Mouse (Mus musculus) erythroblast, embryonic 14.5 days (primary cell): Measurements from ENCODE around the gene Wdr92.

Source experiments
- GATA1 ChIP-seq: IDR thresholded peaks from 2 replicates; pipeline ENCODE4 v1.6.1; 2012; ENCODE audit warnings: low read length, inconsistent platforms, mixed read lengths
- TAL1 ChIP-seq: IDR thresholded peaks from 3 replicates; pipeline ENCODE4 v1.6.1; 2012; ENCODE audit warnings: low read length, inconsistent platforms, mixed read lengths

DNA sequence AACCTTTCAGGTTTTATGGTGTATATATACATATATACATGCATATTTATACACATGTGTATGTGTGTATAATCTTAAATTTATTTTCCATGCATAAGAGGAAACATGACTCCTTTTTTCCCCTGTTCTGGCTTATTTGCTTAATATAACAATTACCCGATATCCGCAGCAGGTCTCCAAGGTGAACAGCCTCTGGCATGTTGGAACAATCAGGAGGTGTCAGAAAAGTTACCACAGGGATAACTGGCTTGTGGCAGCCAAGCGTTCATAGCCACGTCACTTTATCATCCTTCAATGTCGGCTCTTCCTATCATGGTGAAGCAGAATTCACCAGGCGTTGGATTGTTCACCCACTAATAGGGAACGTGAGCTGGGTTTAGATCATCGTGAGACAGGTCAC lies 39.2 kb downstream of the Wdr92 start:
- TF ChIP-seq GATA1 (no peak), TAL1 (no peak)
